Comparison of ENCODE assay signal across 22 mouse cellular contexts in genomic region chr2:69573733-69574054, GRCm38 (mm10). TPM values are rescaled to one million over a fixed set of nuclear protein-coding genes. Genes with fewer than 3 reads are reported as not detected.
DNase-seq lines count a peak whose midpoint lies in the region; ATAC-seq lines count a peak whose summit lies in the region.
"Had no signal": no experiment of that assay in that cellular context is flagged by ENCODE, and none has a peak within 500 bp of the region (broad histone marks: within the 10 kb centered on the region; RNA-seq: fewer than 3 reads in every experiment).

No protein-coding gene starts in this region.

- peaks cover 3% of the 10 kb centered on the region; the same call in 1 of the 2 replicates for H3K4me1 ChIP-seq in hindbrain, embryonic 12.5 days
- H3K4me1 ChIP-seq in hindbrain, embryonic 13.5 days (replicated peaks): no peaks in the 10 kb centered on the region
- peaks cover 17% of the 10 kb centered on the region for H3K4me1 ChIP-seq in midbrain, embryonic 12.5 days
- no peaks in the 10 kb centered on the region; the same call in 1 of the 2 replicates for H3K4me1 ChIP-seq in midbrain, embryonic 16.5 days (ENCODE audit: control insufficient read depth, insufficient read depth, low read length)
- H3K4me1 ChIP-seq: embryonic facial prominence, embryonic 10.5 days; embryonic facial prominence, embryonic 13.5 days; forebrain, embryonic 15.5 days had no signal

- H3K9ac ChIP-seq in hindbrain, embryonic 12.5 days: no peak overlapping the region
- no peak overlapping the region for H3K9ac ChIP-seq in hindbrain, embryonic 13.5 days
- H3K9ac ChIP-seq in midbrain, embryonic 12.5 days (replicated peaks): no peak overlapping the region
- no peak overlapping the region for H3K9ac ChIP-seq in midbrain, embryonic 16.5 days (ENCODE audit: low read depth, low read length)
- H3K9ac ChIP-seq: embryonic facial prominence, embryonic 13.5 days; forebrain, embryonic 12.5 days; forebrain, embryonic 15.5 days had no signal

- H3K9me3 ChIP-seq in hindbrain, embryonic 12.5 days (replicated peaks): no peaks in the 10 kb centered on the region
- no peaks in the 10 kb centered on the region for H3K9me3 ChIP-seq in hindbrain, embryonic 13.5 days
- no peaks in the 10 kb centered on the region for H3K9me3 ChIP-seq in midbrain, embryonic 12.5 days
- H3K9me3 ChIP-seq in midbrain, embryonic 16.5 days (replicated peaks; ENCODE audit: control insufficient read depth, low read length, poor library complexity, severe bottlenecking): no peaks in the 10 kb centered on the region
- H3K9me3 ChIP-seq: embryonic facial prominence, embryonic 10.5 days; embryonic facial prominence, embryonic 13.5 days; forebrain, embryonic 12.5 days; forebrain, embryonic 15.5 days had no signal

- peak; percentile 58; the same call in 1 of the 2 replicates for ATAC-seq in hindbrain, embryonic 12.5 days (ENCODE audit: low FRiP score)
- ATAC-seq in hindbrain, embryonic 13.5 days (ENCODE audit: low FRiP score): no peak
- peak; percentile 67 for ATAC-seq in midbrain, embryonic 12.5 days (ENCODE audit: low FRiP score, low read depth)
- ATAC-seq in midbrain, embryonic 16.5 days: no peak
- ATAC-seq: activated CD4-positive, CD25-positive, alpha-beta regulatory T cell, adult 4 months; forebrain, embryonic 15.5 days had no signal

- H3K27ac ChIP-seq in hindbrain, embryonic 12.5 days: 0 out of 2 replicates have a peak overlapping the region, but pooled peaks have one; percentile 18
- H3K27ac ChIP-seq in hindbrain, embryonic 13.5 days: no peak overlapping the region
- H3K27ac ChIP-seq in midbrain, embryonic 12.5 days (replicated peaks): peak overlapping the region; percentile 67
- H3K27ac ChIP-seq in midbrain, embryonic 16.5 days (ENCODE audit: low read length): no peak overlapping the region
- H3K27ac ChIP-seq: embryonic facial prominence, embryonic 10.5 days; embryonic facial prominence, embryonic 13.5 days; forebrain, embryonic 12.5 days; forebrain, embryonic 15.5 days; heart, adult 2 months had no signal

- peak; percentile 4 for DNase-seq in heart, adult 11 months
- no peak for DNase-seq in heart, adult 9 months (ENCODE audit: low spot score in 2 of 2)
- DNase-seq: adrenal gland, adult 8-10 months; adrenal gland, postnatal 25 days; cerebellum, adult 11-12 months; cerebellum, adult 8-10 months; cerebellum, postnatal 10 days; cerebellum, postnatal 36 days; embryo, embryonic 11 days; gastrocnemius, postnatal 25 days; heart, adult 2 months had no signal

- H3K4me2 ChIP-seq in hindbrain, embryonic 12.5 days (replicated peaks): no peak overlapping the region
- no peak overlapping the region for H3K4me2 ChIP-seq in hindbrain, embryonic 13.5 days
- no peak overlapping the region for H3K4me2 ChIP-seq in midbrain, embryonic 12.5 days (replicated peaks)
- H3K4me2 ChIP-seq in midbrain, embryonic 16.5 days (ENCODE audit: low read length): no peak overlapping the region
- H3K4me2 ChIP-seq: embryonic facial prominence, embryonic 13.5 days; forebrain, embryonic 12.5 days; forebrain, embryonic 15.5 days; heart, embryonic 11.5 days had no signal

- H3K27me3 ChIP-seq in hindbrain, embryonic 12.5 days: no peaks in the 10 kb centered on the region
- no peaks in the 10 kb centered on the region for H3K27me3 ChIP-seq in hindbrain, embryonic 13.5 days
- H3K27me3 ChIP-seq in midbrain, embryonic 12.5 days: 0 out of 2 replicates have a peak, but pooled peaks cover 4% of the 10 kb centered on the region
- no peaks in the 10 kb centered on the region for H3K27me3 ChIP-seq in midbrain, embryonic 16.5 days (ENCODE audit: control insufficient read depth, insufficient read depth, low read depth, low read length)
- H3K27me3 ChIP-seq: embryonic facial prominence, embryonic 13.5 days; forebrain, embryonic 15.5 days had no signal

- H3K36me3 ChIP-seq in hindbrain, embryonic 12.5 days: no peaks in the 10 kb centered on the region
- no peaks in the 10 kb centered on the region for H3K36me3 ChIP-seq in hindbrain, embryonic 13.5 days
- H3K36me3 ChIP-seq in midbrain, embryonic 12.5 days: no peaks in the 10 kb centered on the region
- H3K36me3 ChIP-seq in midbrain, embryonic 16.5 days (ENCODE audit: control insufficient read depth, insufficient read depth, low read length): no peaks in the 10 kb centered on the region
- H3K36me3 ChIP-seq: embryonic facial prominence, embryonic 10.5 days; embryonic facial prominence, embryonic 13.5 days; forebrain, embryonic 12.5 days; forebrain, embryonic 15.5 days had no signal

- no peak overlapping the region for H3K4me3 ChIP-seq in hindbrain, embryonic 12.5 days
- H3K4me3 ChIP-seq in hindbrain, embryonic 13.5 days: no peak overlapping the region
- no peak overlapping the region for H3K4me3 ChIP-seq in midbrain, embryonic 12.5 days
- no peak overlapping the region for H3K4me3 ChIP-seq in midbrain, embryonic 16.5 days (ENCODE audit: low read depth, low read length)
- H3K4me3 ChIP-seq: embryonic facial prominence, embryonic 10.5 days; embryonic facial prominence, embryonic 13.5 days; erythroblast, embryonic 14.5 days; forebrain, embryonic 12.5 days; forebrain, embryonic 15.5 days; heart, adult 2 months had no signal

RNA-seq across cellular contexts. Expression of gene Lrp2, which starts 12.2 kb away (rescaled TPM):
- 2.6 and 3.2 TPM in 2 replicates for polyA plus RNA-seq in hindbrain, embryonic 12.5 days (2016; fragmentation: Nextera tagmentation; extraction: Ambion mirVana)
- 0.98 and 1.3 TPM in 2 replicates for polyA plus RNA-seq in hindbrain, embryonic 13.5 days (2015; fragmentation: Nextera tagmentation; extraction: Ambion mirVana)
- polyA plus RNA-seq in midbrain, embryonic 12.5 days (2016; fragmentation: Nextera tagmentation; extraction: Ambion mirVana): 5.7 and 6.9 TPM in 2 replicates
- polyA plus RNA-seq in midbrain, embryonic 16.5 days (2015; fragmentation: Nextera tagmentation; extraction: Ambion mirVana): 0.58 and 0.88 TPM in 2 replicates
- polyA plus RNA-seq: erythroblast, embryonic 14.5 days had no signal

Comparison
In these comparisons a context has a peak if more than half of its experiments do, and no peak if none do; other contexts are left out.
1. ATAC-seq: peak in hindbrain, embryonic 12.5 days (single experiment) and midbrain, embryonic 12.5 days (single experiment); none in hindbrain, embryonic 13.5 days (single experiment) and midbrain, embryonic 16.5 days (single experiment).
2. H3K27ac ChIP-seq: peak in hindbrain, embryonic 12.5 days (single experiment) and midbrain, embryonic 12.5 days (single experiment); none in hindbrain, embryonic 13.5 days (single experiment) and midbrain, embryonic 16.5 days (single experiment).